Mouse (Mus musculus) intestine, embryonic 16.5 days (tissue): Measurements from ENCODE around the gene Sept10. TPM values are rescaled to one million over a fixed set of nuclear protein-coding genes. Genes with fewer than 3 reads are reported as not detected.

Source experiments
- ATAC-seq: fragments of 200-750 bp; cut with Nextera tagmentation; 2 replicates; pipeline ENCODE4 v1.8.0; 2017; ENCODE audit warnings: moderate TSS enrichment, moderate library complexity
- H3K27ac ChIP-seq: fragments of 300-500 bp; sonication (generic); 2 replicates; pipeline ENCODE4 v1.5.1; 2014; ENCODE audit warnings: mild to moderate bottlenecking, low read length
- H3K27me3 ChIP-seq: fragments of 300-500 bp; sonication (generic); replicated peaks from 2 replicates; pipeline ENCODE4 v1.6.1; 2014; ENCODE audit warnings: low read length, control low read depth, mixed read lengths; ENCODE audit not compliant: control insufficient read depth, insufficient read depth
- H3K36me3 ChIP-seq: fragments of 300-500 bp; sonication (generic); 2 replicates; pipeline ENCODE4 v1.6.1; 2014; ENCODE audit warnings: low read length, control low read depth; ENCODE audit not compliant: control insufficient read depth, insufficient read depth
- H3K4me1 ChIP-seq: fragments of 300-500 bp; sonication (generic); 2 replicates; pipeline ENCODE4 v1.6.1; 2014; ENCODE audit warnings: low read length, control low read depth, mixed read lengths; ENCODE audit not compliant: control insufficient read depth, insufficient read depth
- H3K4me2 ChIP-seq: fragments of 300-500 bp; sonication (generic); 2 replicates; pipeline ENCODE4 v1.6.1; 2014; ENCODE audit warnings: low read depth, low read length, control low read depth
- H3K4me3 ChIP-seq: fragments of 300-500 bp; sonication (generic); 2 replicates; pipeline ENCODE4 v1.5.1; 2014; ENCODE audit warnings: mild to moderate bottlenecking, low read length
- H3K9ac ChIP-seq: fragments of 300-500 bp; sonication (generic); 2 replicates; pipeline ENCODE4 v1.6.1; 2014; ENCODE audit warnings: low read depth, low read length
- H3K9me3 ChIP-seq: fragments of 300-500 bp; sonication (generic); 2 replicates; pipeline ENCODE4 v1.6.1; 2016; ENCODE audit warnings: low read length, control low read depth; ENCODE audit not compliant: control insufficient read depth
- WGBS: fragments of 180-500 bp; shearing (Covaris S2); extraction: QIAGEN DNeasy Blood & Tissue Kit; methylation state at CpG from one replicate; pipeline ENCODE4 v1.1.7; 2014; 5-methylcytosine and 5-hydroxymethylcytosine counted together
- polyA plus RNA-seq: library from polyadenylated mRNA; unstranded; fragments of >200 nt; fragmentation: Nextera tagmentation; extraction: Ambion mirVana; gene quantifications from 2 replicates; pipeline ENCODE4 v1.2.1, GENCODE M21; 2015

The Sept10 gene
- 24.6 and 25.6 TPM in 2 replicates for polyA plus RNA-seq

GRCm38 (mm10) chr10:59221473-59222270 is at the start of gene Sept10, which contains the start of gene Sowahc:
Gene Sept10, minus strand, starts transcription at chr10:59221847.
Gene Sowahc, plus strand, starts transcription at chr10:59221953.
- Histone ChIP-seq H3K9ac (peak within 1 kb of the TSS; percentile 89), H3K4me1 (peaks cover 16% of the 10 kb centered on the region), H3K4me3 (peak within 1 kb of the TSS; percentile 88), H3K27me3 (no peaks in the 10 kb centered on the region), H3K36me3 (no peaks in the 10 kb centered on the region), H3K4me2 (peak within 1 kb of the TSS; percentile 98), H3K9me3 (no peaks in the 10 kb centered on the region), H3K27ac (peak within 1 kb of the TSS; percentile 95)
- ATAC-seq = peak; percentile 97
- under 1% methylated on average over 81 of the region's 84 CpGs for WGBS

- H3K4me1 ChIP-seq = peaks cover 30% of the 10 kb centered on the region
- no peak for ATAC-seq
- H3K4me3 ChIP-seq = no peak overlapping the region
- H3K9me3 ChIP-seq = no peaks in the 10 kb centered on the region
- no peak overlapping the region for H3K27ac ChIP-seq
- H3K9ac ChIP-seq = no peak overlapping the region
- no peaks in the 10 kb centered on the region for H3K36me3 ChIP-seq
- H3K4me2 ChIP-seq = no peak overlapping the region
- 27% methylated on average over 3 of the region's 3 CpGs for WGBS
- H3K27me3 ChIP-seq = no peaks in the 10 kb centered on the region
Observed at GRCm38 (mm10) chr10:59268754-59269153, 47.1 kb upstream of the Sept10 start.

GRCm38 (mm10) chr10:59268109-59268508 is 46.5 kb upstream of the Sept10 start:
- Histone ChIP-seq H3K4me2 (no peak overlapping the region), H3K9me3 (no peaks in the 10 kb centered on the region), H3K9ac (no peak overlapping the region), H3K27ac (peak overlapping the region; percentile 46; the same call in 1 of the 2 replicates), H3K27me3 (no peaks in the 10 kb centered on the region), H3K4me3 (no peak overlapping the region), H3K4me1 (peaks cover 30% of the 10 kb centered on the region), H3K36me3 (no peaks in the 10 kb centered on the region)
- 58% methylated on average over 4 of the region's 4 CpGs for WGBS
- no peak for ATAC-seq

GRCm38 (mm10) chr10:59267275-59267674 is 45.6 kb upstream of the Sept10 start:
- Histone ChIP-seq H3K9ac (no peak overlapping the region), H3K4me1 (peaks cover 30% of the 10 kb centered on the region), H3K36me3 (no peaks in the 10 kb centered on the region), H3K4me3 (no peak overlapping the region), H3K27ac (peak overlapping the region; percentile 46), H3K9me3 (no peaks in the 10 kb centered on the region), H3K4me2 (no peak overlapping the region), H3K27me3 (no peaks in the 10 kb centered on the region)
- ATAC-seq = peak; percentile 51
- WGBS = 47% methylated on average over 2 of the region's 2 CpGs

- peak overlapping the region; percentile 23; the same call in 1 of the 2 replicates for H3K4me2 ChIP-seq
- H3K4me3 ChIP-seq = no peak overlapping the region
- H3K9ac ChIP-seq = no peak overlapping the region
- H3K9me3 ChIP-seq = no peaks in the 10 kb centered on the region
- 64% methylated on average over 1 of the region's 1 CpGs for WGBS
- H3K4me1 ChIP-seq = peaks cover 26% of the 10 kb centered on the region
- no peaks in the 10 kb centered on the region for H3K27me3 ChIP-seq
- H3K27ac ChIP-seq = peak overlapping the region; percentile 86
- peak; percentile 58 for ATAC-seq
- no peaks in the 10 kb centered on the region for H3K36me3 ChIP-seq
Observed at GRCm38 (mm10) chr10:59266097-59266496, 44.5 kb upstream of the Sept10 start.

- H3K4me3 ChIP-seq = no peak overlapping the region
- no peaks in the 10 kb centered on the region for H3K36me3 ChIP-seq
- H3K27ac ChIP-seq = peak overlapping the region; percentile 86
- H3K4me1 ChIP-seq = peaks cover 23% of the 10 kb centered on the region
- H3K9ac ChIP-seq = no peak overlapping the region
- H3K27me3 ChIP-seq = no peaks in the 10 kb centered on the region
- peak overlapping the region; percentile 23; the same call in 1 of the 2 replicates for H3K4me2 ChIP-seq
- 13% methylated on average over 4 of the region's 4 CpGs for whole genome bisulfite sequencing
- H3K9me3 ChIP-seq = no peaks in the 10 kb centered on the region
- ATAC-seq = peak; percentile 48
Observed at GRCm38 (mm10) chr10:59265674-59266073, 44.0 kb upstream of the Sept10 start.

- H3K36me3 ChIP-seq = no peaks in the 10 kb centered on the region
- peak; percentile 11; the same call in 1 of the 2 replicates for ATAC-seq
- H3K9me3 ChIP-seq = no peaks in the 10 kb centered on the region
- 33% methylated on average over 7 of the region's 7 CpGs for WGBS
- H3K4me2 ChIP-seq = no peak overlapping the region
- peaks cover 23% of the 10 kb centered on the region for H3K4me1 ChIP-seq
- H3K27me3 ChIP-seq = no peaks in the 10 kb centered on the region
- H3K9ac ChIP-seq = no peak overlapping the region
- H3K4me3 ChIP-seq = no peak overlapping the region
- H3K27ac ChIP-seq = peak overlapping the region; percentile 68
Observed at GRCm38 (mm10) chr10:59265067-59265466, 43.4 kb upstream of the Sept10 start.

- Histone ChIP-seq H3K9me3 (no peaks in the 10 kb centered on the region), H3K9ac (no peak overlapping the region), H3K4me1 (peaks cover 17% of the 10 kb centered on the region), H3K27ac (no peak overlapping the region), H3K36me3 (no peaks in the 10 kb centered on the region), H3K4me2 (no peak overlapping the region), H3K27me3 (no peaks in the 10 kb centered on the region), H3K4me3 (no peak overlapping the region)
- ATAC-seq = no peak
- WGBS = 56% methylated on average over 7 of the region's 7 CpGs
Observed at GRCm38 (mm10) chr10:59262979-59263378, 41.3 kb upstream of the Sept10 start.

- no peak overlapping the region for H3K9ac ChIP-seq
- WGBS = 60% methylated on average over 1 of the region's 1 CpGs
- no peak overlapping the region for H3K27ac ChIP-seq
- no peak overlapping the region for H3K4me2 ChIP-seq
- peaks cover 8% of the 10 kb centered on the region; the same call in 1 of the 2 replicates for H3K4me1 ChIP-seq
- no peaks in the 10 kb centered on the region for H3K27me3 ChIP-seq
- H3K4me3 ChIP-seq = no peak overlapping the region
- no peaks in the 10 kb centered on the region for H3K36me3 ChIP-seq
- no peak for ATAC-seq
- no peaks in the 10 kb centered on the region for H3K9me3 ChIP-seq
Observed at GRCm38 (mm10) chr10:59262021-59262420, 40.4 kb upstream of the Sept10 start.
